Mouse (Mus musculus) heart, adult 2 months (tissue): ENCODE data around the gene Kntc1.

Experiments
- EP300 ChIP-seq: fragments of 200-500 bp; IDR thresholded peaks from 2 replicates; pipeline ENCODE4 v1.6.1; 2011; ENCODE audit warnings: low read depth, low read length, control low read depth; ENCODE audit not compliant: insufficient read depth
- POLR2A ChIP-seq: fragments of 200-500 bp; IDR thresholded peaks from 2 replicates; pipeline ENCODE4 v1.6.1; 2011; ENCODE audit warnings: mild to moderate bottlenecking, low read depth, low read length, control low read depth; ENCODE audit not compliant: insufficient read depth

DNA sequence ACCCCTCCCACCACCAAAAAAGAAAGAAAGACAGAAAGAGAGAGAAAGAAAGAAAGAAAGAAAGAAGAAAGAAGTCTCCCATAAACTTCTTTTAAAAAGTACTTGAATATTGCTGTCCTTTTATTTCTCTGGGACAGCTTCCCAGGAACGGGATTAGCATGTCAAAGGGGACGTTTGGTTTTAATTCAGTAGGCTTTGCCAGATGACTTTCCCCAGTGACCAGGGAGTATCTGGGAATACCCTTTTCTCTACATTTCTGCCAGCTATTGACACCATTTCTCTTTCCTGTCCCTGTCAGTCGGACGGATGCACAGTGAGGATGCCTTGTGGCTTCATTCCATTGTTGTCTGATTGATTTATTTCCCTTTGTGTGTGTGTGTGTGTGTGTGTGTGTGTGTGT is 94.3 kb downstream of the Kntc1 start:
- no peak for TF ChIP-seq EP300
- no peak for TF ChIP-seq POLR2A
